Mouse (Mus musculus): ENCODE results near the gene Adcy7. TPM values are rescaled to one million over a fixed set of nuclear protein-coding genes. Genes with fewer than 3 reads are reported as not detected.

Gene Adcy7
- total RNA-seq, 2 experiments from 2014 or later: 5.0 to 6.1 TPM

DNA sequence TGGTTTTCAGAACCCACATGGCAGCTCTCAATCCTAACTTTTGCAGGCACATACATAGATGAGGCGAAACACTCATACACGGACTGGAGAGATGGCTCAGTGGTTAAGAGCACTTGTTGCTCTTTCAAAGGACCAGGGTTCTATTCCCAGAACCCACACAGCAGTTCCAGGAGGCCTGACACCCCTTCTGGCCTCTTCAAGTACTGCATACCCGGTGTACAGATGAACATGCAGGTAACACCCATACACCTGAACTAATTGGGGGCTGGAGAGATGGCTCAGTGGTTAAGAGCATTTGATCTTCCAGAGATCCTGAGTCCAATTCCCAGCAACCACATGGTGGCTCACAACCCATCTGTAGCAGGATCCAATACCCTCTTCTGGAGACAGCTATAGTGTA, 2.1 kb upstream of the Adcy7 start:
- DNase-seq (ENCODE audit: low spot score in 2 of 2): no peak

DNA sequence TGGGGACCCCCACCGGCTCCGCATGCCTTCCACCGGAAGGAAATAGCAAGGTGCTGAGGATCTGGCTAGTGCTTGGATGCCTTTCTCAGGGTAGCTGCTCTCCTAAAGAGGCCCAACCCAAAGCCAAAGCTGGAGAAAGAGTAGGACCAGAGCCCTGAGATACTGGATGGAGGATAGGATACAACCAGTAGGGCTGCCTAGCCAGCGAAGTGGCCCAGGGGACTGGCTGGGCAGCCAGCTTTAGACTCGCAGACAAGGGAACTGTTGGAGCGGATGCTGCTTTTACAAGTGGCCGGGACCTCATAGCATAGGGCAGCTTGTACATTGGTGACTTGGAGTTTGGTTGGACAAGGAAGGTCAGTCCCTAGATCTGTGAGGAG, 838 bp downstream of the Adcy7 start:
- DNase-seq (ENCODE audit: low spot score in 2 of 2): no peak

DNA sequence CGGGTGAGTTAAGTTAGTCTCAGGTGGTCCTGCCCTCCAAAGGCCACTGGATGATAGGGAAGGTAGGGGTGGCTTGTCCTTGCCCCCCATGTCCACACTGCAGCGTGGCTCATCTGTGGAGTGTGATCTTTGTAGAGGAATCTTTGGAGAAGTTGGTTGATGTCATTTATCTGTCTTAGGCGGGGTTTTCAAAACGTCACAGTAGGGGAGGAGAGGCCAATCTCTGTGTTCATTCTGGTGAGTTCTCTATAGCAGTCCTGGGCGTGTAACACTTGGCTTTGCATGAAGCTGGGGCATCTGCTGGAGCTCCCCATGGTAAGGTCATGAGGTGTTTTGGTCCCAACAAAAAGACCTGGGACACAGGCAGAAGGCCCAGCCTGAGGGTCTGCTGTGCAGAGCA, 1.9 kb downstream of the Adcy7 start:
- DNase-seq (ENCODE audit: low spot score in 2 of 2): no peak

DNA sequence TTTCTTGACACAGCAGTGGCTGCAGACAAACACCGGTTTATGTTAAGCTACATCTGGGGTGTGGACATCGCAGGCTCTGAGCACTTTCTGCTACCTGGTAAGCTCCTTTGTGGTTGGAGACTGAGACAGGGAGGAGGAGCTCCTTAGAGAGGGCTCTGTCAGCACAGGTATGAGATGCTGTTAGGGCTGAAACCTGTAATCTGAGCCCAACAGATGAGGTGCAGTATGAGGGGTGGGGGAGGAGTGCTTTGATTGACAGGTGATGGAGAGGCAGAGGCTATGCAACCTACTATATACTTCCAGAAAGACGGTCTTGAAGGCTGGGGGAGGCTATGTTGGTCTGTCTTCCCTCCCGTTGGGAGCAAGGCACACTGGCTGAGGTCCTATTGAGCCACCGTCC, 7.0 kb downstream of the Adcy7 start:
- no peak for DNase-seq (ENCODE audit: low spot score in 2 of 2)

DNA sequence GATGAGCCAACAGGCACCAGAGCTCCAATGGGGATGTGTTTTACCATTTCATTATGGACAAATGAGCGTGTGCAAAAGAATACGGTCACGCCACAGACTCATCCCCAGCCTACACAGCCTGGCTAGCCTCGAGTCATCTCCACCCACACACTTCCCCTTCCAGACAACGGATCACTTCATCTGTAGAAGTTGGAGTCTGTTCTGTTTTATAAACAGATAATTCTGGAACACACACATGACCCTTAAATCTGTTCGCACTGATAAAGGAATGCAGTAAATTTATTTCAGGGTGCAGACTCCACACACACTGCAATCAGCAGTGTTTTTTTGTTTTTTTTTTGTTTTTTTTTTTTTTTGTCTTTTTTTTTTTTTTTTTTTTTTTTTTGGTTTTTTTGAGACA, 7.5 kb downstream of the Adcy7 start:
- DNase-seq (ENCODE audit: low spot score in 2 of 2): no peak

DNA sequence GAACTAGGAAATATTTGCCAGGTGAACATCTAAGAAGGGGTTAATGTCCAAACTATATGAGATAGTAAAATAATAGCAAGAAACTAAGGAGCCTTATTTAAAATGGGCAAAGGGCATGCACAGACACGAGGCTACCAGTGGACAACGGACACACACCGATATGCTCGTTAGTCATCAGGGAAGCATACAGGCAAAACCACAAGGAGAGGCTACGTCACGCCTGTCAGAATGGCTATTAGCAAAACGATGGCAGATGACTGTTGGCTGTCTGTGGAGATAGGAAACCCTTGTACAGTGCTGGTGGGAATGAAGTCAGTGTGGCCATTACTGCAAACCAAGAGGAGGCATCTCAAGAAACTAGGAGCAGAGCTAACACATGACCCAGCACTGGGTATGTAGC, 8.7 kb downstream of the Adcy7 start:
- no peak for DNase-seq (ENCODE audit: low spot score in 2 of 2)

DNA sequence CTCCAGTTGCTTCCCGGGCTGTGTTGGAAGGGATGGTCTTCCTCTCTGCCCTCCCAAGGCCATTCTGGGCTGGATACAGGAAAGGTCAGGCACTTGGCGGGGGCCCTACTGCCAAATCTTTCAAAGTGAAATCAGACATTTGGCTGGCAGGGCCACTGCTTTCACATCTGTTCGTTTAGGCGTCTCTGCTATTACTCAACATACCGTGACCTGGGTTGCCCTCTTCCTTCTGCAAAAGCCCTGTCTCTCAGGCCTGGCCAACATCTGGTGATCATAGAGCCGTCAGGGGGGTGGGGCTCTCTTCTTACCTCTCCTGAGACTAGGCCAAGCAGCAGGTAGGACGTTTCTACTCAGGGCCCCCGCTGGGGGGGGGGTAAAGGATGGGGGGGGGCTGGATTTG, 10.5 kb downstream of the Adcy7 start:
- DNase-seq (ENCODE audit: low spot score in 2 of 2): no peak

DNA sequence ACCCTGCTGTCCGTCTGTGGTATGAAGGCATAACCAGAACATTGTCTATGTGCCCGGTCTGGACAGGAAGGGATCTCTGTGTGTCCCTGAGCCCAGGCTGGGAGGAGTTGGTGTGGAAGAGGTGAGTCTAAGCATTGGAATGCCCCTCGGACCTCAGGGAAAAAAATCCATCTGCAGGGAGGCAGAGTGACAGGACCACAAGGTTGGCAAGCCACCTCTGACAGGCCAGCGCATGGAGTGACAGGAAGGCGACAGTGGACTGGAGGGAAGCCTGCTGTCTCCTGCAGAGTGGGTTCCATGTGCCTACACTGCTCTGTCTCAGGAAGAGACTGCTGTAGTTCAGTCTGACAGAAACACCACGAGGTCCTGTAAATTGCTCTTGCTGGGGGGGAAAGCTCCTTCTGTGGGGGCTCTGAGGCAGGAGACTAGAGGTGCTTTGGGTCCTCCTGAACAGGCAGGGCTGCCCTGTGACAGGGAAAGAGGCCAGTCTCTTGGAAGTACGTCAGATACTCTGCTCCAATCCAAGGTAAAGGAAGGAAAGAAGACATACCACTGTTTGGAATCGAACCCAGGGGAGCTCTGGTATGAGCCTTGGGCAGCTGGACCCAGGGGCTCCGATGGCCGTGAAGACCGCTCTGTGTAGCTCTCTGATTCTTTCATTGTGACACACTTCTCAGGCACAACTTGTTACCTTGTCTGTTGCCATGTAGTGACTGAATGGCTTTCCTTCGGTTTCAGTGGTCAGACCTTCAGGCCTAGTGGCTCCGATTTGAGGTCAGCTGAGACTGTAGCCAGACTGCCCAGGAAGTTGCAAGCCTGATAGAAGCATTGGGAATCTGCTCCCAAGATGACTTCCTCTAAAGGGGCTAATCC, 11.3 kb downstream of the Adcy7 start:
- no peak for DNase-seq (ENCODE audit: low spot score in 2 of 2)

DNA sequence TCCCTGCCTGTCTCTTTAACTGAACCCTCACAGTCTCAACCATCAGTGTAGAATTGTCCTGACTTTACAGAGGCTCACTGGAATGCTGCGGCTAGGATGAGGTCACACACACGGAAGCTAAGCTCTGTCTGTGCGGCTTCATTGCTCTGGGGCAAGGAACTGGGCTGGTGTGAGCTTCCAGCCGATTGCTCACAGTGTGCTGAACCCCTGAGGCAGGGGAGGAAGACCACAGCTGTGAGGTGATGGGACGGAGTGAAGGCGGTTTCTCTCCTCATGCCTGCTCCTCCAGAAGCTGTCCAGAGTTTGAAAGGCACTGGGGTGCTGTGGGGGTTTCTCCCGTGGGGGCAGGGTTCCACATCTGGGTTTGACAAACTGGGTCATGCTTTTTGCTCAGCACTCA, 12.5 kb downstream of the Adcy7 start:
- DNase-seq (ENCODE audit: low spot score in 2 of 2): no peak

DNA sequence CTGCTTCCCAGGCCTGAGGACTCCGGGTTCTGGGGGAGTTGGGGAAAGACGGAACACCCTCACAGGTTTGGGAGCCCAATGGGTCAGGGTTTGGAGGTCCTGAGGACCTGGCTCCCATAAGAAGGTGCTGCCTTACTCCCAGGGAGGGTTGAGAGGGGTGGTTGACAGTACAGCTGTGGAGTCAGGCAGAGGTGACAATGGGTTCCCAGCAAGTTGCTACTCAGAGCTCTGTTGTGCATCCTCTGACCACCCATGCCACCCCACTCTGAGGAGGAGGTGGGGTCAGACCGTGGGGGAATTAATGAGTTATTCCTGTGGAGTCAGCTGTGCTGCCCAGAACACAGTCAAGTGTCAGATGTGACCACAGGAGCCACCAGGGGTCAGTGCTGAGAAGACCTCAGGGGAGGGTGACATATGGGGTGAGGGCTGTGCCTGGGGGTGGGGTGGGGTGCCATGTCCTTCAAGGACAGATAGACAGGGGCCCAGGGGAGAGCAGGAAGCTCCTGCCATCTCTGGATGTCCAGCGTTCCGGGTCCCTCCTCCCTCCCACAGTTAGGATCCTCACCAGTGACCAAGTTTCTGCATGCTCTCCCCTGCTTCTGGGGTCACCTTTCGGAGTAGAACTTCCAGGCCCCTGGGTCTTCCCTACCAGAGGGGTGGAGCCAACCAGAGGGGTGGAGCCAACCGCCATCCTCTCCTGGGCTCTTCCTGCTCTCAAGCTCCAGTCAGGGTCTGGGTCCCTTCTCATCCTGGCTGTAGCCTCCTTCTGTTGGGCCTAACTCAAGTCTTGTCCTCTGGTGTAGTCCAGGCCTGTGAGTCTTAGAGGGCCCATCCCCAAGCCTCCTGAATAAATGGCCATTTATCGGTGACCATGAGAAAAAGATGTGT, 13.5 kb downstream of the Adcy7 start:
- DNase-seq (ENCODE audit: low spot score in 2 of 2): no peak

DNA sequence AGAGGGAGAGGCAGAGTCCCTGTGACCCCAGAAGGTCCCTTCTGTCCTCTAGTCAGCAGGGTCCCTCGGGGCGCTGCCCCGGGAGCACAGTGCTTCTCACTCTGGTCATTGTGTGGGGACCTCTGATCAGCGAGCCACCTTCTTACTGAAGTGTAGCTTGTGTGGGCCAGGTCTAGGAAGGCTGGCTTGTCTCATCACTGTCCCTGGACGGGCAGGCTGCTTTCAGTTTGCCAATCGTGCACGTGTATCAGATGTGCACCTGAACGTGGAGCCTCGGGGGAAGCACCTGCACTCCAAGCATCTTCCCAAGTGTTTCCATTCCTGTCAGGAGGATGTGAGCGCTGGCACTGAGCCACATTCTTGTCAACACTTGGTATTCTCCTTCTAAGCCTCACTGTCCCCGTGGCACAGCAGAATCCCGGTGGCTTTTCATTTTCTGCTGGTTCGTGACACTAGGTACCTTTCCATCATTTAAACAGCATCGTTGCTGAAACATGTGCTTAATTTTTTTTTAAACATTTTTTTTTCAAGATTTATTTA, 14.3 kb downstream of the Adcy7 start:
- DNase-seq (ENCODE audit: low spot score in 2 of 2): no peak

DNA sequence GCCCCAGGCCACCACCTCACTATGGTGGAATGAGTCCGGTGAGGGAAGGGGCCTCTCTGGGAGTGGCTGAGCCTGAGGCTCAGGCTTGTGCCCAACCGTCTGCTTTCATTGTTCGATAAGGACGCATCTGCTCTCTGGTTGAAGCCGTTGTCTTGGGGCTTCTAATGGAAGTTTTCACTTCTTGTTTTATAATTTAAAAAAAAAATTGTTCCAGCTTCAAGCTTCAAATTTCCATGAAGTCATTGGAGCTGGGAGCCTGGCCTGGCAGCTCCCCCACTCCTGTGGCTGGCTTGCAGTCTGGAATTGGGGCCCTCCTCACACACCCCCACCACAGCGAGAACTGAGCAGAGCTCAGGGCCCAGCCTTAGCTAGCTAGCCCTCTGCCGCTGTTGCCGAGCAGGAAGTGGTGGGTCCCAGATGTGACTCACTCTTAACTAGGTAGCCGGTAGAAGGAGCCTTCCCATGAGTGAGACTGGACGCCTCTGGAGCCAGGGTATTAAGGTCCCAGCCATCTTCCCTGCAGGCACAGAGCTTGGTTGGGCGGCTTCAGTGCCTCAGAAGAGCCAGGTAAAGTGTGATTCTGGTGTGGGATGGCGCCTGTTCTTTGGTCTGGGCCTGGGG, 16.5 kb downstream of the Adcy7 start:
- DNase-seq (ENCODE audit: low spot score in 2 of 2): no peak

DNA sequence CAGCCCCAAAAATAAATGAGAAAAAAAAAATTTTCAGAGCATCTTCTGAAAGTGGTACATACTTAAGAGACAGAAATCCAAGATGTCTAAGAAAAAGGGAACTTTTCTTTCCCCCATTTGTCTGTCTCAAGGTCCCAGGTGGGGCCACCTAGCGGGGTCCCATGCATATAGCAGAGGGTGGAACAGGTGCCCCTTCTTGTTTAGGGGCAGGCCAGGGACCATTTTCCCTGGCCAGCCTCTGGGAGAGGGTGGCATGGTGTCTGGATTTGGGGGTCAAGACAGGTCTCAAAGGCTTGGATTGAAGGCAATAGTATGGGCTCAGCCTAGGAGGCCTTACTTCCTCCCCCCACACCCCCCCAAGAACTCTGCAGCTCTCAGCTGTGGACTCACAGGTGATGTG, 17.7 kb downstream of the Adcy7 start:
- no peak for DNase-seq (ENCODE audit: low spot score in 2 of 2)

DNA sequence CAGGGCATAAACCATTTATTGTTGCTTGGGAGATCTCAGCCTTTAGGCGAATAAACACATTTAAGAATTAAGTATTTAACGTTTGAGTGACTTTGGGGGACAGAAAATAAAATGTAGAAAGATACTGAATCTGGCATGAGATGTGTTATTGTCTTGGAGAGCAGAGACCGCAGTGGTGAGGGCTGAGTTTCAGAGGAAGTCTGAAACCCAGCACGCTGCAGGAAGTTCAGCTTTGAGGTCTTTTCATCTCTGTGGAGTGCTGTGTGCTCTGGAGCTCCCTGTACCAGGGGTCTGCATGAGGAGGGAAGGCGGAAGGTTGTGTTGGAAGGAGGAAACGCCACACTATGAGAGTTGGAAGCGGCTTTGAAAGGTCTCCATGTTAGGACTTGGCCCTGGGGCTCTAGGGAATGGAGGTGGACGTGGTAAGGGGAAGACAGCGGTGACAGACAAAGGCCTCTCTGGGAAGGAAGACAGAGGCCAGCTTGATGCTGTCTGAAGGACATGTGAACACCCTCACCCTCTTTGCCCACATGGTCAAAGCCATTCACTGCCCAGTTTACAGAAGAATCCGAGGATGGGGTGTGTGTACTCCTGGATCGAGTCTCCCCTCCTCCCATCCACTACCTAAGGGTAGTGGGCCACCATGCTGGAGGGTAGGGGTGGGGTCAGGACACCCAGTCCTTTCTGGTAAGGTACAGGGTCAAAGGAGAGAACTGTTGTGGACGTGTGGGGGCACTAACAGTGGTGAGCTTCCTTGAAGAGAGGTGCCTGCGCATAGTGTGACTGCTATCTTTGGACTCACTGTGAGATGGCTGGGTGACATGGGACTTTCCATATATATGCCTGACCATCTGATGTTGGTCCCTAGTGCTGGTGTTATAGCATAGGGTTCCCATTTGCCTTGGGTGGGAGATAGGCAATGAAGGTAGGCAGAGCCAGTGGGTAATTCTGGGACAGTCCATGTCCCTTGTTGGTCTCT, 18.4 kb downstream of the Adcy7 start:
- DNase-seq (ENCODE audit: low spot score in 2 of 2): no peak

DNA sequence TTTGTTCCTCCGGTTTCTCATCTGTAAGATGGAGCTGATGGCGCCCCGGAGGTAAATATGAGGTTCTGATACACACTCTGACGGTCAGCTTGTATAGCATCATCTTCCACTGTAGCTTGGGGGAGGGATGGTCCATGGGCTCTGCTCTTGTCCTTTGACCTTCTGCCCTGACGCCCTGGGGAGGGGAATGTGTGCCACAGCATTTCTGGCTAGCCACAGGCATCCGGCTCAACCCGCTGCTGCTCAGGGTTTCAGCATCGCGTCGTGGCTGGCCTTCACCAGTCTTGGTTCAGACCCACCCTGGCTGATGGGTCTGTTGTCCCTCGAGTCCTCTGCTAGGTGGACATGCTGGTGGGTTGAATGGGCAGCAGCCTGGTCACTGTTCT, 19.1 kb downstream of the Adcy7 start:
- DNase-seq (ENCODE audit: low spot score in 2 of 2): no peak

DNA sequence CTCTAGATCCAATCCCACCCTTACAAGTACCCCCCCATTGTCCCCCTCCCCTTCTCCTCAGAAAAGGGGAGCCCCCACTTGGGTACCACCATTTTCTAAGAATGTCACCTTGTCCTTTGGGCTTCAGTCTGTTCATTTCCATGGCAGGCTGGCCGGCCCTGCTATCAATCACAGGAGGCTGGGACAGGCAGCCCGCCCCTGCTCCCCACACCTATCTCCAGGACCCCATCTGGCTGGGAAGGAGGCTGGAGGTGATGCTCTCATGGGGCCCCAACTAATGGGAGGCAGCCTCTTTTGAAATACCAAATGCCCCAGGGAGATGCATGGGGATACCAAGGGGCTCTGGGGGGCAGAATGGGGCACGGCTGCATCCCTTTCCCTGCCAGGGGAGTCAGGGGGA, 20.7 kb downstream of the Adcy7 start:
- no peak for DNase-seq (ENCODE audit: low spot score in 2 of 2)

DNA sequence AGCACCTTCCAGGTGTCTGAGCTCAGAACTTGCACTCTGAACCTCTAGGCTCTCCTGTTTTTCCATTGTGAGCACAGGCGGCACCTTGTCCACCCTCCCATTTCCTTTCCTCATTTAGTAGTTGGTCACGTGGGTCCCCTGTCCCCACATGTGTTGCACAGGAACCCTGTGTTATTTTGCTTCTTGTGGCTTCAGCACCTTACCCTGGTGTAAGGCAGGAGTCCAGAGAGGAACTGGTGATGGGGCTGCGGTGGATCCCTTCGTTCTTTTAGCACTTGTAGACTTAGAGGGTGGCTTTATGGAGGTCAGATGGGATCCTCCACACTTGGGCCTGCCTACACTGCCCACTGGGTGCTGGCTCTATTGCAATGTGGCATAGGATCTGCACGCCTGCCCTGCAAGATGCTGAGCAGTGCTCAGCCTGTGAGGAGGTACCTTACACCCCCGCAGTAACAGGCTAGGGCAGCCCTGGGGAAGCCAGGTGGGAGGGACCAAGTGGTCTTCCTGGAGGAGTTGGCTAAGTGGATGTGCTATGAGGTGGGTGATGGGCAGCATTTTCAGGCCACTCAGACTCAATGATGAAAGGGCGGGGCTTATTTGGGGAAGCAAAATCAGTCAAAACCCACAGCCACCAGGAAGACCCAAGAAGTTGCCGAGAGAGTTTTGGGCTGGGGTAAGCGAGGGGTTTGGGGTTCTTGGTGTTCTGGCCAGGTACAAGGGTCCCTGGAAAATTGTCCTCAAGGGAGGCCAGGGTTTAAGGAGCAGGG, 21.6 kb downstream of the Adcy7 start:
- no peak for DNase-seq (ENCODE audit: low spot score in 2 of 2)

DNA sequence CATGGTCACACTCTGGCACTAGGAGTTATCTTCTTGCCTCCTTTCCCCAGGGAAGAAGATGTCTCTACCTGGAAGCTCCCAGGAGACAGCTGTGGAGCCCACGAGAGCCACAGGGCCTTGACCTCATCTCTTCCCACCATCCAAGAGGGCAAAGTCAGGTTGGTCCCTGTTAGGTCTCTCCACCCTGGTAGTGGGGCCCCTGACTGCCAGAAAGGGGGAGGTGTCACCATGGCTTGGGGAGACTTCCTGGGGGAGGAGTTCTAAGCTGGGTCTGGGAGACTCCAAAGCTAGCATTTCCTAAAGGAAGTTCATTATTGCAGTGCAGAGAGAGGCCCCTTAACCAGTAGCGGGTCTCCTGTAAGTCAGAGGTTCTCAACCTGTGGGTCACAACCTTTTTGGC, 22.8 kb downstream of the Adcy7 start:
- no peak for DNase-seq (ENCODE audit: low spot score in 2 of 2)

DNA sequence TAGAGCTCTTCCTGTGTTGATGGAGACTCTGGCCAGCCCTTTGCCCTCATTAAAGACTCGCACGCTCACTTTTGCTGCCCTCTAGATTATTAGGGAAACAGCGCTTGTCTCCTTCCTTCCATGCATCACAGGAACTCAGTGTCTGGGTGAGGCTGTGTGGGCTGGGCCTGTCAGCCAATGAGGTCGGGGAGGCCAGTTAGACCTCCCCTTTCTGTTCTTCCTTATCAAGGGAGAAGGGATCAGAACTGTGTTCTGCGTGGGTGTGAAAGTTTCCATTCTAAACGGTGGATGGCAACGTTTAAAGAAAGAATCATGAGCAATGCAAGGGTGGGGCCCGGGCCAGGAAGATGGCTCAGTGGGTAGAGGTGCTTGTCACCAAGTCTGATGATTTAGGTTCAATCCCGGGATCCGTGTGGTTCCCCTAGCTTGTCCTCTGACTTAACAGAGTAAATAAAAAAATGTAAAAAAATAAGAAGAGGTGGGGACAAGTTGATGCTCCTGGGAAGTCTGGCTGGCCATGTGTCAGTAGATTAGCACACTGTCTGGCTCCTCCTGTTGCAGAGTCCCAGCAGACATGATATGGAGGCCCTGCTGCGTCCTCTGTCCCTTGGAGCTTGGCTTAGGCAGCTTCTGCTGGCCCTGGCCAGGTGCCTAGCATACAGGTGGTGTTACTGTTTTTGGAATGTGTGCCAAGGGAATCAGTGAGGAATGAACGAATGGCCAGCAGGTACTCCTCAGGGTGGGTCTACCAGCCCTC, 26.0 kb downstream of the Adcy7 start:
- DNase-seq (ENCODE audit: low spot score in 2 of 2): no peak

All from layer of hippocampus, postnatal 10 days (tissue).